Mouse (Mus musculus) adrenal gland, postnatal 4 days (tissue): ENCODE measurements around the gene Traf3ip1. TPM values are rescaled to one million over a fixed set of nuclear protein-coding genes. Genes with fewer than 3 reads are reported as not detected.

Experiments
- DNase-seq, 2 experiments: peaks; one replicate each; pipeline ENCODE4 v3.0.0; 2021 to 2022; ENCODE audit warnings: low spot score in 2 of 2, mixed read lengths in 2 of 2
- total RNA-seq, 2 experiments: library from RNA; stranded (reverse); gene quantifications; 2 replicates each; pipeline ENCODE4 v1.2.3; 2021

Gene Traf3ip1
- total RNA-seq, 2 experiments from 2014 or later, result 10.5 to 12.6 TPM

DNA sequence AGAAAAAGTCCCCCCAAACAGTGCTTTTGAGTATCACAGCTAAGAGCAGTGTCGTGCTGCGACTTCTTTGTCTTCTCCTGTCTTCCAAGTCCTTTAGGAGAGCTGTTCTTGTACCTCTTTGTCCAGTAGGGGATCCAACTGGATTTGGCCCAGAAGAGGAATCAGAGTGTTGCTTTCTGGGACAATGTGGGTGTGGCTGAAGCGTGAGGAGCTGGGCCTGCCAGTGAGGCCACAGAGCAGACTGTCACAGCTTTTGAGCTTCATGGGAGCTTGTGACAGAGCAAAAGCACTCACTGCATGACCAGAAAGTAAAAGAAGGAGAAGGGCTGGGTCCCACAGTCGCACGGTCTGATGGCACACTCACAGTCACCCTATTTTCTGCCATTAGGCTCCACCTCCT is 38.4 kb downstream of the Traf3ip1 start:
- DNase-seq, result no peak

DNA sequence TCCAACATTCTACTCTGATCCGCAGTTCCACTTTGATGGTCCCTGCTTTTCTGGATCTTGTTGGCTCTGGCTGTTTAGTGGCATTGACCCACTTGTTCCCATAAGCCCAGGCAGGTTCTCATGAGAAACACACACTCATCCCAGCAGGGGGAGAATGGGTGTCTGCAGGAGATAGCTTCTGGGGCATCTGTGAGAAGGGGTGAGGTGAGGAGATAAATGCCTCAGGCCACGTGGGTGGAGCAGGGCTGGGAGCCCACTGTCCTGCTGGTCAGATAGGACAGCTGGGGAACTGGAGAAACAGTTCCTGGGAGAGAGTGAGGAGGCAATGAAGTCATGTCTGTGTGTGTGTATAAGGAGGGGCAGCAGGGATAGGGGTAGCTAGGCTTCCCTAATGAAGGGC is 39.0 kb downstream of the Traf3ip1 start:
- no peak for DNase-seq

DNA sequence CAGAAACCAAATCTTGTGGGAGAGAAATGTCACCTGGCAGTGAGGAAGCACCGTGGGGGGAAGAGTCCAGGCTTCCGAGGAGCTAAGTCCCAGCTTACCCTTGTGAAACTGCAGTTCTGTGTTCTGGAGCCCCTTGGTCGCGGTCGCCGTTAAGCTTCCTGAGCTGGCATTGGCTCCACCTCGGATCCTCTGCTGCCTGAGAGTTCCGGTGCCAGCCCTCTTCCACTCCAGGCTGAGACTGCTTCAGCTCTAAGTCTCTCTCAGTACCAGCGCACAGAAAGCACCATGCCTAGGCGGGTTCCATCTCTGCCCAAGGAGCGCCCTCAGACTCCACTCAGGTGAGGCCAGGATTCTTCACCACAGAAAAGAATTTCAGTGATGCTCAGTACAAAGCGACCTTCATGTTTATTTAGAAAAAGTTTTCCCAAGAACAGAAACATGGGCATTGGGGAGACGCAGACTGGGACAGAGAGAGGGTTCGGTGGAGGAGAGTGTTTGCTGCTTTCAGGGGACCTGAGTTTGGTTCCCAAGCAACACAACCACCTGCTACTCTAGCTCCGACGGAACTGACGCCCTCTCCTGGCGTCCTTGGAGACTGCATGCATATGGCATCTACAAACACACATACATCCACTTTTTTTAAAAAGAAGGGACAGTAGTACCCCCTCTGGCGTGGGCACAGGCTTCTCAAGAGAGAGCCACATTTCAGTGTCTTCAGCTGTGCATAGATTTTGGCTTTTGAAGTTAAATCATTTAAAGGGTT is 39.7 kb downstream of the Traf3ip1 start:
- DNase-seq, result no peak

DNA sequence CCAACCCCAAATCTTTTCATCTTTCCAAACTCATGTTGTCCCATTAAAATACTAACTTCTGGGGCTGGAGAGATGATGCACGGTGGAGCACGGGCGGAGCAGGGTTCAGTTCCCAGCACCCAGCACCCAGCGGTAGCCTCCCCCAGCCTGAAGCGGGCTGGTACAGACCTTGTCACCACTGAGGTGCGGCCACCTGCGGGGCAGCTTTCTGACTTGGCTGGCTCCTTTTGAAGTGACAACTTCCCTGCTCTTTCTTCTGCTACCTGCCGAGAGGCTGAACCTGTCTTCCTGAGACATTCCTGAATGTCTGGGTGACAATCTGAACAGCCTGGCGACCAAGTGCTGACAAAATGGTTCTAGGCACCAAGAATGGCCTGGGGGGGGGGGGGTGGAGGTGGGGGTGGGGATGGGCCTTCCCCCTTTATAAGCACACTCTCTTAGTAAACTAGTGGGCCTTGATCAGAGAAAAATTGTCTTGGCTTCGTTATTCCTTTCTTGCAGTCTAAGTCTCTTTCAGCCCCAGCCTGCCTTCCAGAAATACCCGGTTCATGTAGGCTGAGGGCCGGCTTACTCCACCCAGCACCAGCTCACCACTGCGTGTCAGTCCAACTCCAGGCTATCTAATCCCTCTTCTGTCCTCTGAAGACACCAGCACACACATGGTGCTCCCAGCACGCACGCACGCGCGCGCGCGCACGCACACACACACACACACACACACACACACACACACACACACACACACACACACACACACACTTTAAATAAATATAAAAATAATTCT is 43.5 kb downstream of the Traf3ip1 start:
- no peak for DNase-seq

DNA sequence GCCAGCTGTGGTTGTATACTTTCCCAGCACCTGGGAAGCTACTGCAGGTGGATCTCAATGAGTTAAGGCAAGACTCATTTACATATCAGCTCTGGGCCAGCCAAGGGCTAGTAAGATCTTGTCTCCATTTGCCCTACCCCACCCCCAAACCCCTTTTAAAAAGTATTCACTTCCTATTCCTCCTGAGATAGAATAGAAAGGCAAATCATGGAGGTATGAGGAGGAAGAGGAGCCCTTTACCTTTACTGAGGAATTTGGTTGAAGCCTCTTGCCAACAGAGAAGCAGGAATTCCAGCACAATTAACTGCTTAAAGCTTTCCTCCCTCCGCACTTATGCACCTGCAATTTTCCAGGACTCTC is 44.1 kb downstream of the Traf3ip1 start:
- DNase-seq, result no peak

DNA sequence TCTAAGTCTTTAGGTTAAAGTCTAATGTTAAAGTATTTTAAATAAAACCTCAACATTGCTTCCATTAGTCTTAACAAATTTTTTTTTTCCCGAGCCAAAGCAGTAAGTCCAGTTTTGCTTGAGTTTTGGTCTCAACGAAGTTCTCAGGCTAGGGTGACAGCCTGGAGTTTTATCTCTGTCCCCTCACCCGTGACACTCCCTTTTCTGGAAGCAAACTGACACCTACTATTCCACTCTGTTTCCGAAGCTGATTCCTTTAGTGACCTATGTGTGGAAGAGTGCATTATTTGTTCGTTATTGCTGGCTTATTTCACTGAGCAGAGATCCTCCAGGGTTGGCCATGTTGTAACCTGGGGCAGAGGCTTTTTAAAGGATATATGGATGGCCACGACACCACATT is 44.8 kb downstream of the Traf3ip1 start:
- no peak for DNase-seq

DNA sequence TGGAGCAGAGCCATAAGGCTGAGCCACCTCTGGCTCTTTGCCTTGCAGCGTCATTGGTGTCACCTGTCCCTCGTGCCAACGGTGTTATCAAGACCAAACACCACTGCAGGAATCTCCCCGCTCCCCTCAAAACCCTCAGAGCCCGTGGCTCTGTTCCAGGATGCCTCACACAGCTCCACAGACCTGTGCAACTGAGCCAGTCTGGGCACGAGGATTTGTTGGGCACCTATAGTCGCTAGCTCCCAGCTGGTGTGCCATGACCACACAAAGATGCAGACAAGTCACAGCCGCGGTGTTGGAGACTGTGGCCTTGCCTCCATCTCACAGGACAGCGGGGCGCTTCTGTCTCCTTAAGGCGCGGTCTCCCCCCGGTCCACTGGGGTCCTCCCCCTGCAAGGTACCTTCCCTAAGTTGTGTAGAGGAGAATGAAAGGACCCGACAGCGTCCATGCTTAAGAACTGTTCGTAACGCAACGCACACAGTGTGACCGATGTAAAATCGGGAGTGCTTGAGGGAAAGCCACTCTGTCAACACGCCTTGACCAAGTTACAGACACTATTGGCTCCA is 45.3 kb downstream of the Traf3ip1 start:
- DNase-seq, result peak in 1 of 2 experiments; percentile 15

DNA sequence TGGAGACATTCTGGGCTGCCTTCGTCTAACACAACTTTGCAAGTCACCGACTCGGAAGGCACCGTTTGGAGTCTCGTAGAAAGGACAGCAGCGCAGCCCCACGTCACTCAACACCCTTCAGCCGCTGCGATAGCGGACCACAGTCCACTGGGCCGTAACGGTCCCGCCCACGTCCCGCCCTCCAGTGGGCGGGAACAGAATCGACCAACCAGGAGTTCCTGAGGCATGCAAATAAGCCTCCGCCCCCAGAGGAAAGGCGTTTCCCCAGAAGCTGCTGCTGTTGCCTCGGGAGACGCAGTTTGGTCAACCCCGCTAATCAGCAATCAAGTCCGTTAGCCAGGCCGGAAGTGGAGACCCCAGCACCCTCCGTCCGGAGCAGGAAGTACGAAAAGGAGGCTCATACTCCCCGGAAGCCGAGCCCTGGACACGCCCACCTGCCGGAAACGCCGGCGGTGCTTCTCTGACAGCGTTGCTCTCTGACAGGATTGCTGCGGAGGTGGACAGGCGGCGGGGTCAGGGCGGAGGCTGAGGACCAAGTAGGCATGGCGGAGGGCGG is 45.9 kb downstream of the Traf3ip1 start, which contains the start of gene Asb1:
Gene Asb1, plus strand, starts transcription at position 274 of the 556 bp plus-strand sequence.
- peak; percentile 72 to 86 for DNase-seq

DNA sequence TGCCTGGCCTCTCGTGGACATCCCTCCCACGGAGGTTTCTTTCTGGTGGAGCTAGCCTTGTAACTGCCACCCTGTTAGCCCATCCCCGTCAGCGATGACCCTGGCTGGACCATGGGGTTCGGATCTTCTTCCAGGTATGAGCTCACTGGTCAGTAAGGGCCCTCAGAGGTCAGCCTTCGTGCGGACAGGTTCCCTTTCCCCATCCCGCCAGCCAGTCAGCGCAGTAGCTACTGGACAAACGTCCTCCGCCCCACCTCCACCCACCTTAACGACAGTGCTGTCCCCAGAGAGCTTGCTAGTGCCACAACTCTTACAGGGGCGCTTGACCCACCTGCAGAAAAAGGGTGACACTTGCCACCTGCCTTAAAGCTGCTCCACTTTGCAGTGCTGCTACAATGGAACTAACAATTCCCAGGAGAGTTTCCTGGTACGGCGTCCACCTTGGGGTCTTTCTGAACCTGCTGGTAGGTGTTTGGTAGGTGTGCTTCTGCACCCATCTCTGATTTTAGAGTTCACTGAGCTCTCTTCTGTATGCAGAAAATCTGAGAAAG is 46.7 kb downstream of the Traf3ip1 start:
- DNase-seq, result no peak

DNA sequence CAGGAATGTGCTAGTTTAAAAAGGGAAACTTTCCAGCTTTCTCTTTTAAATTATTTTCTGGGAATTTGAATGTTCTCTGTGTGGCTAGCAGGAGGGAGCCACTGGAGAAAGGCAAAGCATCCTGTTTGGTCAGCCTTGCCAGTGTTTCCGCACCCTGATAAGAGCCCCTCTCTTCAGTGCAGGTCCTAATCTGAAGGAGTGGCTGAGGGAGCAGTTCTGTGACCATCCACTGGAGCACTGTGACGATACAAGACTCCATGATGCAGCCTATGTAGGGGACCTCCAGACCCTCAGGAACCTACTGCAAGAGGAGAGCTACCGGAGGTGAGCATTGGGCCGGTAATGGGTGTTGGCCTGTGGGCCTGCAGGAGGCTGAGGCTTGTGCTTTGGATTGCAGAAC is 49.5 kb downstream of the Traf3ip1 start:
- no peak for DNase-seq

DNA sequence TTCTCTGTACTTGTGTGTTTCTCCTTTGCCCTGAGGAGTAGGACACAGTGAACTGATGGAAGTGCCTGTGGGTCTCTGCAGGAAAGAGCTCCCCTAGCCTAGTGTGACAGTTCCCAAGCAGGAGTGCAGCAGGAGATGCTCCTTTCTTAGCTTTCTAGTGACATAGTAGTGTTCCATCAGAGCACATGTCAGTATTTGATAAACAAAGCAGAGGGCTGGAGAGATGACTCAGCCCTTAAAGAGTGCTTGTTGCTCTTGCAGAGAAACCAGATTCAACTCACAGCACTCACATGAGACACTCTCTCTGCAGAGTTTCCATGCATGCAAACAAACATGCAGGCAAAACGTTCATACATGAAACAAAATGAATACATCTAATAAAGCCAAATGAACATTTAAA is 50.8 kb downstream of the Traf3ip1 start:
- DNase-seq, result no peak

DNA sequence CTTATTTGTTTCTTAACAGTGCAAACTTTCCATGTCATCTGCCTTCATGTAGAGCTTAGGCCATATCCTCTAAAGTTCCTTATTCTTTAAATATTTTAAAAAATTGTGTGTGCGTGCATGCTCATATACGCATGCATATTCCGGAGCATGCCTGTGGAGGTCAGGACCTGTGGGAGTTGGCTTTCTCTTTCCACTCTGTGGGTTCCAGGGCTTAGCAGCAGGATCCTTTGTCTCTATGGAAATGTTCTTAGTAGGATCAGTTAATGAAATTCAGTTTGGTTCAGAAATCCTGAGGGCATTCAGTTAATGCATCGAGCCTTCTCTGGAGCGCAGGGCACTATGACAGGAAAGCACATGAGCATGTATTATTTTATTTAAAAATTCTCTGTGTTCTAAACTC is 53.1 kb downstream of the Traf3ip1 start:
- DNase-seq, result no peak

DNA sequence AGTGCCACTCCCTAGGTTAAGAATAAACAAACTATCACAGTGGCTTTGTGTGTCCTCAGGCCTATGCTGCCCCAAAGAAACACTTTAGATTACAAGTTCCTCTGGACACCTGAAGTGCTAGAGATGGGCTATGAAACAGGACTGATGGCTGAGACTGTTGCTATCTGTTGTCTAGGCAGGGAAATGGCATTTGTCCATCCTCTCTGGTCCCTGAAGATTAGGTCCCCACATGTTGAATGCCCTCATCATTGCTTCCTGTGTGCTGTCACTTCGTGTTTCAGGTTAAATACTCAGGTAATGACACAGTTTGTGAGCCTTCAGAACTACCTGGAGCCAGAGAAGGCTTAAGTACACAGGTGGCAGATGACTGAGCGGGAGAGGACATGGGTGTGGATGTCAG is 54.6 kb downstream of the Traf3ip1 start:
- DNase-seq, result no peak

DNA sequence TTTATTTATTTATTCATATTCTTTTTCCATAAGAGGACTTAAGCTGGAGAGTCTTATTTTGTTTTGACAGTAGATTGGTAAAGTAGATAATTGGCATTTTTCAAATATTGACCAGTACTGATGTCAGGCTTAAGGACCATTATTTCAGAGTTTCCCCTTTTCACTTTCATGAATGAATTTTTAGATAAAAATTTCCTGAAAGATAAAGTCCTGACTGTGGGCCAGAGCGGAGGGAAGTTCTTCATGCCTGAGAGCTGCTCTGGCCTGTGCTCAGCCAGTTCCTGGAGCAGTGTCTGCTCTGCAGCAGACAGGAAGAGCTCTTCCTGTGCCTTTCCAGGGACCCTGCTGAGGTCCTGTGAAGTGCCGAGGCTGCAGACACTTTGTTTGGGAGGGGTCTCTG is 62.7 kb downstream of the Traf3ip1 start:
- no peak for DNase-seq

DNA sequence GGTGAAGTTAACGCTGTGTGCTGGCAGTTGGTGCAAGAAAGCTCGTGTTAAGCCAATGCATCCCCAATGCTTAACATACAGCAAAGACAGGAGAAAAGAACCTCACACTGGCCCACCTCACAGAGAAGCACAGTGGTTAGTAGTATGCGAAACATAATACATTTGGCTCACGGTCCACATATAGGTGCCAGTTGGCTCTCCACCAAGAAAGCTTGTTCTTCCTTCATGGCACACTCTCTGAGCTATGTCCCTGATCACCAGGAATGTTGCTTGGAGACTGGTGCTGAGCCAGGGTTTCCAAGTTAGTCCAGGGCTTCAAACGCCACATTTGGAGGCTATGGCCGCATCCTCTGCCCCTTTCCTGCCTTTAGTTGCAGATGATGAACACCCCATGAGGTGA is 66.8 kb downstream of the Traf3ip1 start:
- DNase-seq, result no peak

DNA sequence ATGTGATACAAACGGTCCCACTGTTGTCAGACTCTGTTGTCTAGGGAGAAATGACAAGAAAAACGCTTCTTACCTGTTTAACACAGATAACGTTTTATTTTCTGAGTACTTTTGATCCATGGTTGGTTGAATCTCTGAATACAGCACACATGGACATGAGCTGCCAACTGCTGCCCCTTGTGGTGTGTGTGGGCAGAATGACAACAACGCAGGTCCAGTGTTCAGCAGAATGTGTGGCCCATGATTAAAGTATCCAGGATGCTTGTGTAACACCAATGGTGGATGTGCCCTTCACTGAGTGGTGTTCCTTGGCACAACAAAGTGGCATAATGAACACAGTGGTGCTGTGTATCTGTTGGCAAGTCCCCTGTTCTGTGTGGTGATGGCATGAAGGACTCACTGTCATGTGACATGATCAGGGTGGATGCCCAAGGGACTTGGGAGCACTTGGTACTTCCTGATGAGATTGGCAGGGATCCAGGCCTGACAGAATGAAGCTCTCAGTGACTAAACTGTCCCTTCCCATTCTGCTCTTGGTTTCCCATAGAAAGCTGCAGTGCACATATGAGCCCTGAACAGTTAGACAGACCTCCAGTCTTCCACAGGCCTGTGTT is 68.6 kb downstream of the Traf3ip1 start:
- no peak for DNase-seq

DNA sequence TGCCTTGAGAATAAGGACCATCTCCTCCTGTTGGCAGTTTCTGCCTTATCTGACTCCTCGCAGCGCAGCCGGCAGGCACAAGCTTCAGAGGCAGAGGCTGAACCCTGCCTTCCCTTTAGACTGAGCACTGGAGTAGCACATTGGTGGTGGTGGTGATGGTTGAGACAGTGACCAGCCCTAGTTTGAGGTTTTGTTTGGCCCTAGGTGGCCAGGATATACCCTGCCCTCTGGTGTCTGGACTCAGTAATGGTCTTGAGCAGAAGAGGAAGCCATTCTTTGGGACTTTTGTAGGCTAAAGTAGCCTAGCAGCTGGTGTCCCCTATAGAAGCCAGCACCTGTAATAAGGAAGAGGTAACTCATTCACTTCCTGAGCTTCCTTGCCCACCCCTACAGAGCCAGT is 69.6 kb downstream of the Traf3ip1 start:
- no peak for DNase-seq

DNA sequence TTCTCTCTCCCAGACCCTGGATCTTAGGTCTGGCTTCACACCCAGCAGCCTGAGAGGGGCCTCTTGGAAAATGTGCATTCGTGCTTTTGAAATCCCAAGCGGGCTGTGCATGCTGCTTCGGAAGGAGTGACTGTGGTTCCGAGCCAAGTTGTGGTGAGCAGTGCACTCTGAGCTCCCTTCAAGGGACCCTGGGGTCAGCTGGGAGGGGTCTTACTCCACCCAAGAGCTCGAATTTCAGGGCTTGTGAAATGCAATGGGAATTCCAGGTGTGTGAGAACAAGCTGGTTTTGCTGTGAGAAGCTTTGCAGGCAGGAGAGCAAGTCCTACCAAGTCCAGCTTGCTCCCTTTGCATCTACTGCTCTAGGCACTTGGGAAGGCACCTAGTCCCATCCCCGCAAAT is 70.2 kb downstream of the Traf3ip1 start:
- DNase-seq, result no peak

DNA sequence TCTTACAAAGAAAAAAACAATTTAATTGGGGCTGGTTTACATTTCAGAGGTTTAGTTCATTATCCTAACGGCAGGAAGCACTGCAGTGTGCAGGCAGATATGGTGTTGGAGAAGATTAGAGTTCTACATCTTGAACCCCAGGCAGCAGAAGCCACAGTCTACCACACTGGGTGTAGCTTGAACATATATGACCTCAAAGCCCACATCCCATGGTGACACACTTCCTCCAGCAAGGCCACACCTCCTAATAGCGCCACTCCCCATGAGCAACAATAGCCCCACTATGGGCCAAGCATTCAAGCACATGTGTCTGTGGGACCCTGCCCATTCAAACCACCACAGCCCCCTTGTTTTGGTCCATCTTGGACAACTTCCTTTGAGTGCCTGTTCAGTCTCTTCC is 72.8 kb downstream of the Traf3ip1 start:
- DNase-seq, result no peak

DNA sequence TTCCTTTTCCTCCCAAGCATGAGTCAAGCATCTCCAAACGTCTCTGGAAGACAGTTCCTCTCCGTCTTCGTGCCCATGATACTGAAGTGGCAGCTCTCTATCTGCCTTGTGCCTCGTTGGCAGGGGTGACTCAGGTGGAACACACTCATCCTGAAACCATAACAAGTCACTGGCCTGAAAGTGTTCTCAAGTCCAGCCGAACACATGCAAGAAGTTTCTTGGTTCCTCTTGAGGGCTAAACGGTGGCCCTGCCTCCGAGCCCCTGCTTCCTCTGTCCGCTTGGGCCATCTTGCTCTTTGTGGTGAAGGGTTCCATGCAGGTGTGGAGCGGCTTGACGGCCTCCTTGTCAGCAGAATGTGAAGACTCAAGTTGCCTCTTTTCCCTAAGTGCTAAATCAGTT is 78.0 kb downstream of the Traf3ip1 start:
- no peak for DNase-seq

DNA sequence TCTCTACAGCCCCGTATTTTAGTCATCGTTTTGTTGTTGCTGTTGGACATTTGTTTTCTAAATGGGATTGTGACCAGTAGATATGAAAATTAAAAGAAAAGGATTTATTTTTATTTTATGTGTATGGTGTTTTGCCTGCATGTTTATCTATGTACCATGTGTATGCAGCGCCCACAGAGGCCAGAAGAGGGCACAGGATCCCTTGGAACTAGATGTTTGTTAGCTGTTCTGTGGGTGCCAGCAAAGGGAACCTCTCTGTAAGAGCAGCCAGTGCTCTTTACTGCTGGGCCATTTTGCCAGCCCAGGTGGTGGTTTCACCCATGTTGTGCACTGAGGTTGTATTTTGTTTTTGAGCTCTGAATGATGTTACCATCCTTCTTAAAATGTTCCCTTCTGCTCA is 79.8 kb downstream of the Traf3ip1 start:
- peak in 1 of 2 experiments; percentile 15 for DNase-seq
